Mouse (Mus musculus) CH12.LX (cell line): ENCODE measurements at regions not wholly inside any gene's neighbourhood (a gene's known extent, or its start where the extent isn't known, plus 50 kb on each side); places are given as distances from the start of the nearest gene placed in this dataset.

Experiments used
- DNase-seq: peaks from one replicate; pipeline ENCODE4 v3.0.0-alpha.2; 2013; ENCODE audit errors: extremely low read depth
- H3K27ac ChIP-seq: 2 replicates; pipeline ENCODE4 v1.5.1; 2012; ENCODE audit warnings: low read depth, mild to moderate bottlenecking, control low read depth, moderate library complexity; ENCODE audit not compliant: insufficient read depth
- H3K27me3 ChIP-seq: replicated peaks from 2 replicates; pipeline ENCODE3; 2012; ENCODE audit warnings: inconsistent platforms
- H3K36me3 ChIP-seq, 2 experiments: replicated peaks in 1 of 2; 2 replicates each; pipeline versions ENCODE3 to v1.6.1; 2012; ENCODE audit warnings: inconsistent platforms in 1 of 2, low read length in 1 of 2, mild to moderate bottlenecking in 1 of 2, mixed read lengths in 1 of 2, moderate library complexity in 1 of 2; ENCODE audit not compliant: control insufficient read depth in 1 of 2, insufficient read depth in 1 of 2
- H3K4me1 ChIP-seq, 2 experiments: 2 replicates each; pipeline ENCODE4 v1.6.1; 2012; ENCODE audit warnings: inconsistent platforms in 1 of 2, moderate library complexity in 1 of 2; ENCODE audit not compliant: insufficient read depth in 2 of 2, control insufficient read depth in 1 of 2
- H3K4me2 ChIP-seq: 2 replicates; pipeline ENCODE4 v1.6.1; 2012; ENCODE audit warnings: low read depth, mild to moderate bottlenecking, control low read depth; ENCODE audit not compliant: poor library complexity, insufficient read depth, severe bottlenecking
- H3K4me3 ChIP-seq, 3 experiments: fragments of 150-350 bp in 1 of 3; sonication (generic) in 1 of 3; replicated peaks in 1 of 3; 2 replicates each; pipeline versions ENCODE3 to v1.5.1; 2011 to 2012; ENCODE audit warnings: low read depth in 2 of 3, low read length in 2 of 3, mild to moderate bottlenecking in 2 of 3, moderate library complexity in 2 of 3, control low read depth in 1 of 3, improper control_type of control experiment in 1 of 3, inconsistent platforms in 1 of 3, mixed read lengths in 1 of 3; ENCODE audit not compliant: poor library complexity in 1 of 3
- H3K79me2 ChIP-seq: replicated peaks from 2 replicates; pipeline ENCODE4 v1.6.1; 2012; ENCODE audit warnings: mild to moderate bottlenecking, moderate library complexity; ENCODE audit not compliant: control insufficient read depth, poor library complexity, insufficient read depth, severe bottlenecking; ENCODE audit errors: extremely low read depth
- H3K9ac ChIP-seq: 2 replicates; pipeline ENCODE4 v1.6.1; 2012; ENCODE audit warnings: low read depth, mild to moderate bottlenecking, control low read depth, moderate library complexity; ENCODE audit not compliant: insufficient read depth
- H3K9me3 ChIP-seq: replicated peaks from 2 replicates; pipeline ENCODE3; 2012; ENCODE audit warnings: low read length, inconsistent platforms, mixed read lengths
- BHLHE40 ChIP-seq: IDR thresholded peaks from 2 replicates; pipeline ENCODE4 v1.6.1; 2011; ENCODE audit warnings: mild to moderate bottlenecking, low read depth, low read length, improper control_type of control experiment
- E2F4 ChIP-seq: IDR thresholded peaks from 2 replicates; pipeline ENCODE4 v1.6.1; 2011; ENCODE audit warnings: low read depth, low read length, improper control_type of control experiment; ENCODE audit not compliant: insufficient replicate concordance
- ELF1 ChIP-seq: IDR thresholded peaks from 2 replicates; pipeline ENCODE4 v1.6.1; 2014; ENCODE audit warnings: low read depth, mild to moderate bottlenecking, inconsistent platforms, low read length, improper control_type of control experiment
- EP300 ChIP-seq: IDR thresholded peaks from 2 replicates; pipeline ENCODE4 v1.6.1; 2011; ENCODE audit warnings: low read length, improper control_type of control experiment
- IRF4 ChIP-seq: IDR thresholded peaks from 2 replicates; pipeline ENCODE4 v1.6.1; 2014; ENCODE audit warnings: low read depth, mild to moderate bottlenecking, inconsistent platforms, low read length, improper control_type of control experiment
- MAZ ChIP-seq: IDR thresholded peaks from 2 replicates; pipeline ENCODE4 v1.6.1; 2012; ENCODE audit warnings: low read depth, mild to moderate bottlenecking, inconsistent platforms, low read length, improper control_type of control experiment, moderate library complexity
- MEF2A ChIP-seq: IDR thresholded peaks from 2 replicates; pipeline ENCODE4 v1.6.1; 2014; ENCODE audit warnings: low read depth, mild to moderate bottlenecking, inconsistent platforms, low read length, improper control_type of control experiment, borderline replicate concordance
- MYC ChIP-seq: IDR thresholded peaks from 2 replicates; pipeline ENCODE4 v1.6.1; 2011; ENCODE audit warnings: low read depth, mild to moderate bottlenecking, improper control_type of control experiment, low read length
- PAX5 ChIP-seq: IDR thresholded peaks from 2 replicates; pipeline ENCODE4 v1.6.1; 2012; ENCODE audit warnings: low read length, inconsistent platforms, mixed read lengths
- POLR2A ChIP-seq: IDR thresholded peaks from 2 replicates; pipeline ENCODE4 v1.6.1; 2011; ENCODE audit warnings: low read depth, mild to moderate bottlenecking, improper control_type of control experiment, low read length
- POLR2AphosphoS2 ChIP-seq: IDR thresholded peaks from 2 replicates; pipeline ENCODE4 v1.6.1; 2011; ENCODE audit warnings: low read depth, low read length, improper control_type of control experiment
- SMC3 ChIP-seq: IDR thresholded peaks from 2 replicates; pipeline ENCODE4 v1.6.1; 2011; ENCODE audit warnings: low read depth, low read length, improper control_type of control experiment
- TCF12 ChIP-seq: IDR thresholded peaks from 2 replicates; pipeline ENCODE4 v1.6.1; 2014; ENCODE audit warnings: low read depth, mild to moderate bottlenecking, inconsistent platforms, low read length, improper control_type of control experiment
- USF1 ChIP-seq: IDR thresholded peaks from 2 replicates; pipeline ENCODE4 v1.6.1; 2014; ENCODE audit warnings: low read depth, mild to moderate bottlenecking, inconsistent platforms, low read length, improper control_type of control experiment
- USF2 ChIP-seq: conservative IDR thresholded peaks from 2 replicates; pipeline ENCODE4 v1.6.1; 2011; ENCODE audit warnings: low read depth, low read length, improper control_type of control experiment
- ZMIZ1 ChIP-seq: IDR thresholded peaks from 2 replicates; pipeline ENCODE4 v1.6.1; 2012; ENCODE audit warnings: low read depth, mild to moderate bottlenecking, inconsistent platforms, low read length, improper control_type of control experiment
- ZNF384 ChIP-seq: IDR thresholded peaks from 2 replicates; pipeline ENCODE4 v1.6.1; 2012; ENCODE audit warnings: low read depth, low read length, improper control_type of control experiment, inconsistent platforms
- dilution Hi-C: fragments of 300-500 bp; cut with MboI; formaldehyde crosslinking; loops from 2 replicates; pipeline ENCODE4 v1.14.3; 2020; ENCODE audit warnings: low sequenced_read_pairs; ENCODE audit not compliant: extremely low pct_unique_long_range_greater_than_20kb, extremely low pct_ligation_motif_present
- in situ Hi-C: fragments of 300-500 bp; cut with MboI; formaldehyde crosslinking; loops from 3 replicates; pipeline ENCODE4 v1.14.3; 2019; ENCODE audit warnings: low sequenced_read_pairs, low pct_ligation_motif_present, low pct_unique_long_range_greater_than_20kb, mixed read lengths

GRCm38 (mm10) chr8:93598613-93599121 lies 63.0 kb upstream of the Ces5a start:
- Histone ChIP-seq H3K27ac (no peak overlapping the region), H3K27me3 (no peaks in the 10 kb centered on the region), H3K4me1 (no peaks in the 10 kb centered on the region)
- dilution Hi-C loops, result no loop called here
- TF ChIP-seq SMC3, result no peak
- TF ChIP-seq USF2, result no peak
- TF ChIP-seq IRF4, result no peak
- no peak for TF ChIP-seq POLR2A
- TF ChIP-seq MEF2A, result no peak
- no peak for TF ChIP-seq POLR2AphosphoS2
- TF ChIP-seq MAZ, result no peak
- TF ChIP-seq, all 38 proteins: peak for 0
- H3K36me3 ChIP-seq, result no peaks in the 10 kb centered on the region
- in situ Hi-C loops, result loop anchor here (10.0 kb wide), 1 partner anchor 246 kb away; no protein-coding TSS in a partner anchor
- H3K4me3 ChIP-seq, result no peak overlapping the region
- no peak overlapping the region for H3K4me2 ChIP-seq
- no peak overlapping the region for H3K9ac ChIP-seq
- DNase-seq, result no peak
- no peaks in the 10 kb centered on the region for H3K79me2 ChIP-seq
- no peaks in the 10 kb centered on the region for H3K9me3 ChIP-seq

GRCm38 (mm10) chr8:93599306-93599705 lies 63.7 kb upstream of the Ces5a start:
- no peaks in the 10 kb centered on the region for H3K36me3 ChIP-seq
- H3K27ac ChIP-seq, result no peak overlapping the region
- H3K4me1 ChIP-seq, result no peaks in the 10 kb centered on the region
- no peaks in the 10 kb centered on the region for H3K9me3 ChIP-seq
- dilution Hi-C loops (no loop called here), in situ Hi-C loops (loop anchor here (10.0 kb wide), 1 partner anchor 245 kb away; no protein-coding TSS in a partner anchor)
- H3K4me2 ChIP-seq, result no peak overlapping the region
- TF ChIP-seq EP300 (no peak), ZNF384 (no peak), POLR2A (no peak), SMC3 (no peak), ELF1 (no peak), BHLHE40 (no peak), E2F4 (no peak), POLR2AphosphoS2 (no peak), USF1 (no peak), MYC (no peak), TCF12 (no peak), PAX5 (no peak), ZMIZ1 (no peak), USF2 (no peak)
- no peaks in the 10 kb centered on the region for H3K79me2 ChIP-seq
- no peak overlapping the region for H3K9ac ChIP-seq
- no peaks in the 10 kb centered on the region for H3K27me3 ChIP-seq
- H3K4me3 ChIP-seq, result no peak overlapping the region
- no peak for DNase-seq
